Mouse (Mus musculus): ENCODE results near the gene Gpr183.

DNA sequence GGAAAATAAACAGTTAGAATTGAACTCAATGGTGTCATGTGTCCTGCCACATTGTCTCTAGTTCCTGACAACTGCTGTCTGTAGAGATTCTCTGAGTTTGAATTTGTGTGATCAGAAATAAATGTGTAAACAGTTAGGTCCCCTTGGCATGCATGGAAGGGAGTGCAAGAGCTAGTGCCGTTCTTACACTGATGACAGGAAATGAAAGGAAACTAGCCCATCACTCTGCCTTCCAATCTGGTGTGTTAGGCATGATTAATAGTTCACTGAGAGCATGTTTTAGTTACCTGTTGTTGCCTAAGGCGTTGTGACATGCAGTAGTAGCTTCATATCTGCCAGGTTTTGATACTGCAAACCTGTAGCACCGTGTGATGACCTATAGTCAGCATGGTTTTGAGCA is 17.0 kb downstream of the Gpr183 start:
- TF ChIP-seq CTCF (IDR thresholded peaks at IDR 0.05; ENCODE audit: low read depth, low read length): no peak
- no peak for TF ChIP-seq EP300 (IDR thresholded peaks at IDR 0.05; ENCODE audit: insufficient read depth, low read depth, low read length)
- no peak for TF ChIP-seq POLR2A (IDR thresholded peaks at IDR 0.05; ENCODE audit: insufficient read depth, low read length)
